In the genomic region with DNA sequence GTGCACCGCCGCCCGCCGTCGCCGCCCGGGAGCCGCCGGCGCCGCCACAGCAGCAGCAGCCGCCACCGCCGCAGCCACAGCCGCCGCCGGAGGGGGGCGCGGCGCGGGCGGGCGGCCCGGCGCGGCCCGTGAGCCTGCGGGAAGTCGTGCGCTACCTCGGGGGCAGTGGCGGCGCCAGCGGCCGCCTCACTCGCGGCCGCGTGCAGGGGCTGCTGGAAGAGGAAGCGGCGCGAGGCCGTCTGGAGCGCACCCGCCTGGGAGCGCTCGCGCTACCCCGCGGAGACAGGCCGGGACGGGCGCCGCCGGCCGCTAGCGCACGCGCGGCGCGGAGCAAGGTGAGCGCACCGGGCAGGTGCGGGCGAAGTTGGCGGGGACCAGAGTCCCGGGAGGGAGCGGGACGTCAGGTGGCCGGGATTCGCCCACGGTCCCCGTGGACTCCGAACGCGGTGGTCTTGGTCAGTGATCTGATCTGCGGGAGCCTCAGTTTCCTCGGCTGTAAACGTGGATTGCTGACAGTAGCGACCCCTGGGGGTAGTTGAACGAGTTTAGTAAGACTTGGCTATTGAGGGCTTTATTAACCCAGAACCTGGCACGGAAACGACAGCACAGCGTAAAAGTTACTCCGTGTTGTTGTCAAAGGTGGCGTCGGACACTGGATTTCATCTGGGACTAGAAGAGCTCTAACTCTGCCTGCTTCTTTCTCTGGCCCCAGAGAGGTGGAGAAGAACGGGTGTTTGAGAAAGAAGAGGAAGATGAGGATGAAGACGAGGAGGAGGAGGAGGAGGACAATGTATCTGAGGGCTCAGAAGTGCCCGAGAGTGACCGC, we compare ENCODE assay signal across 7 mouse cellular contexts. TPM values are rescaled to one million over a fixed set of nuclear protein-coding genes. Genes with fewer than 3 reads are reported as not detected.
A peak's percentile ranks its signal among the peaks of the same experiment; 100 is the strongest.
DNase-seq lines count a peak whose midpoint lies in the region; ATAC-seq and TF ChIP-seq lines count a peak whose summit lies in the region.

No protein-coding gene starts in this region.

- peaks cover 50% of the 10 kb centered on the region for H3K36me3 ChIP-seq in E14TG2a.4 (ENCODE audit: insufficient read depth, low read length)
- H3K36me3 ChIP-seq in embryonic facial prominence, embryonic 10.5 days (replicated peaks), result peaks cover 63% of the 10 kb centered on the region
- H3K36me3 ChIP-seq in heart, embryonic 16.5 days (ENCODE audit: control insufficient read depth, insufficient read depth), result peaks cover 30% of the 10 kb centered on the region

- 10% methylated on average over 92 of the region's 92 CpGs for WGBS in embryonic facial prominence, embryonic 10.5 days
- under 1% methylated on average over 70 of the region's 92 CpGs for WGBS in heart, embryonic 16.5 days

- H3K27me3 ChIP-seq in E14TG2a.4 (ENCODE audit: insufficient read depth, low read length), result peaks cover 40% of the 10 kb centered on the region
- peaks cover 46% of the 10 kb centered on the region for H3K27me3 ChIP-seq in embryonic facial prominence, embryonic 10.5 days (replicated peaks; ENCODE audit: low read depth, poor library complexity, severe bottlenecking)
- no peaks in the 10 kb centered on the region; the same call in 1 of the 2 replicates for H3K27me3 ChIP-seq in heart, embryonic 16.5 days (ENCODE audit: control insufficient read depth, insufficient read depth, low read length)

- H3K4me3 ChIP-seq in E14TG2a.4 (replicated peaks; ENCODE audit: low read length), result peak overlapping the region; percentile 86
- H3K4me3 ChIP-seq in embryonic facial prominence, embryonic 10.5 days, result peak overlapping the region; percentile 87
- H3K4me3 ChIP-seq in heart, embryonic 16.5 days (ENCODE audit: low read length), result peak overlapping the region; percentile 88

- TF ChIP-seq CTCF in E14TG2a.4 (conservative IDR thresholded peaks at IDR 0.05; ENCODE audit: low read length), result peak; percentile 43

- H3K4me2 ChIP-seq in heart, embryonic 16.5 days (ENCODE audit: low read depth, low read length), result peak overlapping the region; percentile 68

- peak overlapping the region; percentile 87 for H3K27ac ChIP-seq in embryonic facial prominence, embryonic 10.5 days (replicated peaks)
- peak overlapping the region; percentile 97 for H3K27ac ChIP-seq in heart, embryonic 16.5 days (ENCODE audit: low read length)

- H3K9ac ChIP-seq in heart, embryonic 16.5 days (ENCODE audit: low read length), result peak overlapping the region; percentile 92

- peak; percentile 69 for DNase-seq in WW6 (ENCODE audit: low read depth, low spot score)
- DNase-seq in embryonic facial prominence, embryonic 10.5 days (ENCODE audit: low spot score), result peak; percentile 77
- DNase-seq in kidney, postnatal 14 days, result peak; percentile 73
- peak; percentile 75 for DNase-seq in lung, postnatal 36 days
- peak; percentile 56 for DNase-seq in right cerebral cortex, postnatal 14 days

- H3K4me1 ChIP-seq in E14TG2a.4 (replicated peaks; ENCODE audit: low read depth, low read length), result peaks cover 54% of the 10 kb centered on the region
- peaks cover 51% of the 10 kb centered on the region for H3K4me1 ChIP-seq in embryonic facial prominence, embryonic 10.5 days
- peaks cover 25% of the 10 kb centered on the region for H3K4me1 ChIP-seq in heart, embryonic 16.5 days (ENCODE audit: control insufficient read depth, insufficient read depth, low read length)

- no peaks in the 10 kb centered on the region for H3K9me3 ChIP-seq in E14TG2a.4 (ENCODE audit: low read length)
- H3K9me3 ChIP-seq in embryonic facial prominence, embryonic 10.5 days, result no peaks in the 10 kb centered on the region
- no peaks in the 10 kb centered on the region for H3K9me3 ChIP-seq in heart, embryonic 16.5 days (replicated peaks; ENCODE audit: control insufficient read depth, low read length)

- peak; percentile 5; the same call in 1 of the 2 replicates for ATAC-seq in heart, embryonic 16.5 days (replicated peaks; ENCODE audit: extremely low read depth, insufficient read depth, low FRiP score)

RNA-seq across cellular contexts. Expression of a gene that starts 1.0 kb away (rescaled TPM):
- polyA plus RNA-seq in embryonic facial prominence, embryonic 10.5 days (2016; fragmentation: Nextera tagmentation; extraction: Ambion mirVana), result 12.1 and 12.2 TPM in 2 replicates
- polyA plus RNA-seq in heart, embryonic 16.5 days (2015; fragmentation: Nextera tagmentation; extraction: Ambion mirVana), result 5.4 and 6.0 TPM in 2 replicates

RNA-seq across cellular contexts. Expression of a gene that starts 2.9 kb away (rescaled TPM):
- polyA plus RNA-seq in embryonic facial prominence, embryonic 10.5 days (2016; fragmentation: Nextera tagmentation; extraction: Ambion mirVana), result 0.60 and 1.0 TPM in 2 replicates
- 0.89 and 1.1 TPM in 2 replicates for polyA plus RNA-seq in heart, embryonic 16.5 days (2015; fragmentation: Nextera tagmentation; extraction: Ambion mirVana)

RNA-seq across cellular contexts. Expression of a gene that starts 13.5 kb away (rescaled TPM):
- polyA plus RNA-seq in embryonic facial prominence, embryonic 10.5 days (2016; fragmentation: Nextera tagmentation; extraction: Ambion mirVana), result 0.28 TPM in 1 of 2 replicates, not detected in the other
- polyA plus RNA-seq in heart, embryonic 16.5 days (2015; fragmentation: Nextera tagmentation; extraction: Ambion mirVana), result 0.21 and 0.49 TPM in 2 replicates

RNA-seq across cellular contexts. Expression of a gene that starts 22.8 kb away (rescaled TPM):
- polyA plus RNA-seq in embryonic facial prominence, embryonic 10.5 days (2016; fragmentation: Nextera tagmentation; extraction: Ambion mirVana), result 9.3 and 11.5 TPM in 2 replicates
- 1.5 and 2.7 TPM in 2 replicates for polyA plus RNA-seq in heart, embryonic 16.5 days (2015; fragmentation: Nextera tagmentation; extraction: Ambion mirVana)

RNA-seq across cellular contexts. Expression of a gene that starts 25.7 kb away (rescaled TPM):
- 150 and 153 TPM in 2 replicates for polyA plus RNA-seq in embryonic facial prominence, embryonic 10.5 days (2016; fragmentation: Nextera tagmentation; extraction: Ambion mirVana)
- polyA plus RNA-seq in heart, embryonic 16.5 days (2015; fragmentation: Nextera tagmentation; extraction: Ambion mirVana), result 258 and 282 TPM in 2 replicates

Comparison
In these comparisons a context has a peak if more than half of its experiments do, and no peak if none do; other contexts are left out.
1. Peak in every context shown above with its lines: DNase-seq, ATAC-seq, H3K4me3 ChIP-seq and H3K27ac ChIP-seq.